Mouse (Mus musculus) small intestine, adult 2 months (tissue): ENCODE measurements around the gene Fam149a. TPM values are rescaled to one million over a fixed set of nuclear protein-coding genes. Genes with fewer than 3 reads are reported as not detected.

Source experiments
- H3K27ac ChIP-seq: fragments of 200-500 bp; 2 replicates; pipeline ENCODE4 v1.5.1; 2012; ENCODE audit warnings: low read depth, low read length, control low read depth, inconsistent platforms; ENCODE audit not compliant: insufficient read depth
- H3K27me3 ChIP-seq: fragments of 200-500 bp; 2 replicates; pipeline ENCODE4 v1.6.1; 2012; ENCODE audit warnings: mild to moderate bottlenecking, moderate library complexity, low read length, inconsistent platforms; ENCODE audit not compliant: control insufficient read depth, insufficient read depth
- H3K36me3 ChIP-seq: fragments of 200-500 bp; 2 replicates; pipeline ENCODE4 v1.6.1; 2012; ENCODE audit warnings: mild to moderate bottlenecking, low read length, control low read depth, inconsistent platforms; ENCODE audit not compliant: control insufficient read depth, insufficient read depth
- H3K4me1 ChIP-seq: fragments of 200-500 bp; 2 replicates; pipeline ENCODE4 v1.6.1; 2012; ENCODE audit warnings: low read length, inconsistent platforms, mixed read lengths; ENCODE audit not compliant: control insufficient read depth, insufficient read depth, insufficient read length
- H3K4me3 ChIP-seq: fragments of 200-500 bp; 2 replicates; pipeline ENCODE4 v1.5.1; 2012; ENCODE audit warnings: low read depth, mild to moderate bottlenecking, control low read depth, inconsistent platforms, low read length, moderate library complexity
- CTCF ChIP-seq: fragments of 200-500 bp; IDR thresholded peaks from 2 replicates; pipeline ENCODE4 v1.5.1; 2012; ENCODE audit warnings: low read depth, mild to moderate bottlenecking, control low read depth, inconsistent platforms, low read length, moderate library complexity, mixed read lengths; ENCODE audit not compliant: insufficient replicate concordance, insufficient read length; ENCODE audit errors: extremely low read depth
- POLR2A ChIP-seq: fragments of 200-500 bp; IDR thresholded peaks from 2 replicates; pipeline ENCODE4 v1.6.1; 2012; ENCODE audit warnings: low read depth, mild to moderate bottlenecking, control low read depth, inconsistent platforms, low read length, moderate library complexity
- WGBS: fragments of 180-500 bp; shearing (Covaris S2); methylation state at CpG from one replicate; pipeline ENCODE4 v1.1.7; 2018; 5-methylcytosine and 5-hydroxymethylcytosine counted together
- polyA plus RNA-seq: library from polyadenylated mRNA; depleted of rRNA; stranded (reverse); fragments of >200 nt; gene quantifications from 2 replicates; pipeline ENCODE4 v1.2.3, GENCODE M21; 2012

Fam149a gene
- polyA plus RNA-seq, 1 experiment: 1.7 TPM

- TF ChIP-seq CTCF (no peak), POLR2A (no peak)
- no peak overlapping the region for H3K27ac ChIP-seq
- WGBS: 6% methylated on average over 38 of the region's 38 CpGs
- peaks cover 7% of the 10 kb centered on the region for H3K4me1 ChIP-seq
- peaks cover 14% of the 10 kb centered on the region for H3K27me3 ChIP-seq
- peak overlapping the region; percentile 32 for H3K4me3 ChIP-seq
- no peaks in the 10 kb centered on the region for H3K36me3 ChIP-seq
Observed at GRCm38 (mm10) chr8:45381075-45381962, 772 bp downstream of the Fam149a start.

- Histone ChIP-seq H3K36me3 (no peaks in the 10 kb centered on the region), H3K4me3 (no peak overlapping the region), H3K4me1 (peaks cover 7% of the 10 kb centered on the region), H3K27me3 (peaks cover 14% of the 10 kb centered on the region), H3K27ac (no peak overlapping the region)
- WGBS: 47% methylated on average over 4 of the region's 4 CpGs
- TF ChIP-seq POLR2A (no peak), CTCF (no peak)
Observed at GRCm38 (mm10) chr8:45380598-45380997, 1.5 kb downstream of the Fam149a start.

- Histone ChIP-seq H3K36me3 (no peaks in the 10 kb centered on the region), H3K4me3 (no peak overlapping the region), H3K27me3 (no peaks in the 10 kb centered on the region), H3K27ac (no peak overlapping the region), H3K4me1 (no peaks in the 10 kb centered on the region)
- WGBS: 74% methylated on average over 3 of the region's 3 CpGs
- TF ChIP-seq POLR2A: no peak
- no peak for TF ChIP-seq CTCF
Observed at GRCm38 (mm10) chr8:45374071-45374470, 8.0 kb downstream of the Fam149a start.

- Histone ChIP-seq H3K4me1 (no peaks in the 10 kb centered on the region), H3K27ac (no peak overlapping the region), H3K27me3 (no peaks in the 10 kb centered on the region), H3K4me3 (no peak overlapping the region), H3K36me3 (no peaks in the 10 kb centered on the region)
- no peak for TF ChIP-seq CTCF
- TF ChIP-seq POLR2A: no peak
- 76% methylated on average over 1 of the region's 1 CpGs for WGBS
Observed at GRCm38 (mm10) chr8:45367154-45367553, 14.9 kb downstream of the Fam149a start.

GRCm38 (mm10) chr8:45363220-45363619, 18.9 kb downstream of the Fam149a start:
- Histone ChIP-seq H3K27me3 (no peaks in the 10 kb centered on the region), H3K4me1 (no peaks in the 10 kb centered on the region), H3K27ac (no peak overlapping the region), H3K4me3 (no peak overlapping the region), H3K36me3 (no peaks in the 10 kb centered on the region)
- WGBS: 72% methylated on average over 1 of the region's 1 CpGs
- TF ChIP-seq POLR2A: no peak
- TF ChIP-seq CTCF: no peak

- WGBS: 63% methylated on average over 6 of the region's 6 CpGs
- Histone ChIP-seq H3K27me3 (no peaks in the 10 kb centered on the region), H3K4me3 (no peak overlapping the region), H3K4me1 (no peaks in the 10 kb centered on the region), H3K27ac (no peak overlapping the region), H3K36me3 (no peaks in the 10 kb centered on the region)
- TF ChIP-seq CTCF (no peak), POLR2A (no peak)
Observed at GRCm38 (mm10) chr8:45362323-45362722, 19.8 kb downstream of the Fam149a start.

- no peak overlapping the region for H3K27ac ChIP-seq
- 72% methylated on average over 6 of the region's 6 CpGs for WGBS
- H3K27me3 ChIP-seq: no peaks in the 10 kb centered on the region
- H3K4me3 ChIP-seq: no peak overlapping the region
- no peaks in the 10 kb centered on the region for H3K36me3 ChIP-seq
- TF ChIP-seq CTCF: no peak
- TF ChIP-seq POLR2A: no peak
- no peaks in the 10 kb centered on the region for H3K4me1 ChIP-seq
Observed at GRCm38 (mm10) chr8:45359091-45359605, 22.9 kb downstream of the Fam149a start.
